Mouse (Mus musculus): ENCODE results near the gene Mipol1.

- TF ChIP-seq CTCF (IDR thresholded peaks at IDR 0.05; ENCODE audit: borderline replicate concordance, extremely low read depth, insufficient read depth, insufficient read length), result no peak
- TF ChIP-seq POLR2A (IDR thresholded peaks at IDR 0.05; ENCODE audit: borderline replicate concordance, extremely low read depth, insufficient read depth, insufficient read length, poor library complexity, severe bottlenecking), result no peak
These were observed 179.7 kb downstream of the Mipol1 start for GRCm38 (mm10) chr12:57409976-57410375.

Measured in brain, embryonic 14.5 days (tissue).